Mouse (Mus musculus): Measurements from ENCODE around the gene Cped1. TPM values are rescaled to one million over a fixed set of nuclear protein-coding genes. Genes with fewer than 3 reads are reported as not detected.

The Cped1 gene
- not detected in 2 replicates for polyA plus RNA-seq (2012; ENCODE audit: insufficient read depth, insufficient read length, low replicate concordance, missing spikeins)

DNA sequence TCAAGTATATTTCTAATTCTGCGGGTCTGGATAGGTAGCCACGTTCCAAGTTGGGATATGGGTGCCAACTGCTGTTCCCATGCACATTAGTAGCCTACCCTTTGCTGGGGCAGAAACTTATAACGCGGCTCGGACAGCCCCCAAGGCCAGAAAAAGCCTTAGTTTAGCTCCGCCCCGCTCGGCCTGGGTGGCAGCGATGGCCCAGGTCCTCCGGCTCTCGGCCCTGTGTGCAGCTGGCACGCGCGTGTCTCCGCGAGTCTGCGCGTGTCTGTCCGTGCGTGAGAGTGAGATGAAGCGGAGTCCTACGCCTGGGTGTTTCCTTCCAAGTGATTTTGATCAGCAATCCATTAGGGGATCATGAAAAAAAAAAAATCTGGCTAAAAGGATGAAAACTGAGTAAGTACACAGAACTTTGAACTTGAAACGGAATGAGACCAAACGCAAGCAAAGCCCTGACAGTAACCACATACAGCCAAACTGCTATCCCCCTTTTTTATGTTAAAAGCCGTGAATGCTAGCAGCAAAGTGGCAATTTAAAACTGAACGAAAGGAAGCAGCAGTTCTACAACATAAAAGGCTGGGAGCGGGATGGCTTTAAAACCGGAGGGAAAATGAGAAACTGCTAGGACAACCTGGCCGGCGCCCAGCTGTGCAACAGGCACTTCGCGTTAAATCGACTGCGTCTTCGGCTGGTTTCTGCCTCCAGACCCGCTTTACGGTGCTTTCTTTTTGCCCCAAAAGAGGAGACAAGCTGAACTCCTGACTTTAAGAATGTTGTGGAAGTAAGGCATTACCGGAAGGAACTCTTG lies at the start of gene Cped1:
Gene Cped1, plus strand, starts transcription at position 185 of the 809 bp plus-strand sequence.
- TF ChIP-seq POLR2A (IDR thresholded peaks at IDR 0.05; ENCODE audit: insufficient read depth, low read depth, low read length) (no peak), CTCF (IDR thresholded peaks at IDR 0.05; ENCODE audit: insufficient read depth, low read depth, low read length) (no peak)
- WGBS: 1% methylated on average over 38 of the region's 38 CpGs
- Histone ChIP-seq H3K4me3 (ENCODE audit: insufficient read depth, low read depth, low read length) (peak within 1 kb of the TSS; percentile 41), H3K4me1 (ENCODE audit: control insufficient read depth, insufficient read depth, low read length) (peaks cover 6% of the 10 kb centered on the region; the same call in 1 of the 2 replicates), H3K27ac (ENCODE audit: insufficient read depth, low read depth, low read length) (no peak within 1 kb of the TSS)

DNA sequence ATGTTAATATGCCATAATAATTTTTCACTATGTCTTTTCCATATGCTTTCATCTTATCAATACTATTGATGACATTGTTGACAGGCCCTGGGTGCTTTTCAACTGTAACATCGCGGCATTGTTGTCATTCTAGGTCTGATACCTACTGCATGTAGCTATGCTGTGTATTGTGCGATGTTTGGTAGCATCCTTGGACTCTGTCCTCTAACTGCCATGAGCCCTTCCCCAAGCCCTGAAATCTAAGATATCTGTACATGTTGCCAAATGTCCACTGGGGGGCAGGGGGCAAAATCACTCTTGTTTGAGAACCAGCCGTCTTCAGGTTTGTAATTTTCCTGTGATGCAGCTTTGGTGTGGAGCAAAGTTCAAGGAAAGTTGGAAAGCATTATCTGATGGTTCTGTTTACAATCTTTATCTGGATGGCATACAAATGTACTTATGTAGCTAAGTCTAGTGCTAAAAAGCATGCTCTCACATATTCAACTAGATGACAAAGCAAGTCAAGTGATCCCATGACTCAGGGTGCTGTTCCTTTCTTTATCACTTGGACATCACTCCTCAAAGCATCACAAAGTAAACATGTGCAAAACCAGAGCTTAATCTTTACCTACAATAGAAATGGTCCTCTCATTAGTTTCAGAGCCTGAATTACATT lies 47.6 kb upstream of the Cped1 start:
- TF ChIP-seq POLR2A (IDR thresholded peaks at IDR 0.05; ENCODE audit: insufficient read depth, low read depth, low read length) (no peak), CTCF (IDR thresholded peaks at IDR 0.05; ENCODE audit: insufficient read depth, low read depth, low read length) (no peak)
- 88% methylated on average over 4 of the region's 4 CpGs for WGBS

DNA sequence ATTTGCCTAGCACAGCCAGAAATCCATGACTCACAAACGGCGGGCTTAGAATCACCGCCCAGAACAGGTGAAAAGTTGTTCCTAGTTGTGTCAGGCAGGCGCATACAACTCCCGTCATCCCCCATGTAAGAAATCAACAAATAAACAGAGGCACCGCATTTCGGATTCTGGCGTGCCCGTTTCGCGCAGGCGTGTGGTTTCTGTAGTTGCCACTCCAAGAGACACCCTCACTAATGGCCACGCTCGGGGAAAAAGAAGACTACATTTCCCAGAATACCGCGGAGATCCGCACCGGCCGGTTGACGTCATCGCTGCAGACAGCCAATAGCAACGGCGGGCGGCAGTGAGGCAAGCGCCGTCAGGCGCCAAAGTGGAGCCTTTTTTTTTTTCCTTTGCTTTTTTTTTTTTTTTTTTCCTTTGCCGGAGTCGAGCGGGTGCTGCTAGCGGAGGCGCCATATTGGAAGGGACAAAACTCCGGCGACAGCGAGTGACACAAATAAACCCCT lies 36.4 kb upstream of the Cped1 start, which contains the start of gene Ing3:
Gene Ing3, plus strand, starts transcription at position 346 of the 506 bp plus-strand sequence.
- WGBS: under 1% methylated on average over 35 of the region's 35 CpGs
- Histone ChIP-seq H3K4me3 (ENCODE audit: insufficient read depth, low read depth, low read length) (peak within 1 kb of the TSS; percentile 58), H3K4me1 (ENCODE audit: control insufficient read depth, insufficient read depth, low read length) (peaks cover 4% of the 10 kb centered on the region; the same call in 1 of the 2 replicates), H3K27ac (ENCODE audit: insufficient read depth, low read depth, low read length) (peak within 1 kb of the TSS; percentile 99)
- TF ChIP-seq CTCF (IDR thresholded peaks at IDR 0.05; ENCODE audit: insufficient read depth, low read depth, low read length) (no peak), POLR2A (IDR thresholded peaks at IDR 0.05; ENCODE audit: insufficient read depth, low read depth, low read length) (0 out of 2 replicates have a peak, but pooled peaks have one; percentile 36)

More for the DNA sequence above, 47.6 kb upstream of the Cped1 start:
- Histone ChIP-seq H3K4me1 (ENCODE audit: control insufficient read depth, insufficient read depth, low read length) (no peaks in the 10 kb centered on the region), H3K4me3 (ENCODE audit: insufficient read depth, low read depth, low read length) (no peak overlapping the region), H3K27ac (ENCODE audit: insufficient read depth, low read depth, low read length) (no peak overlapping the region)

DNA sequence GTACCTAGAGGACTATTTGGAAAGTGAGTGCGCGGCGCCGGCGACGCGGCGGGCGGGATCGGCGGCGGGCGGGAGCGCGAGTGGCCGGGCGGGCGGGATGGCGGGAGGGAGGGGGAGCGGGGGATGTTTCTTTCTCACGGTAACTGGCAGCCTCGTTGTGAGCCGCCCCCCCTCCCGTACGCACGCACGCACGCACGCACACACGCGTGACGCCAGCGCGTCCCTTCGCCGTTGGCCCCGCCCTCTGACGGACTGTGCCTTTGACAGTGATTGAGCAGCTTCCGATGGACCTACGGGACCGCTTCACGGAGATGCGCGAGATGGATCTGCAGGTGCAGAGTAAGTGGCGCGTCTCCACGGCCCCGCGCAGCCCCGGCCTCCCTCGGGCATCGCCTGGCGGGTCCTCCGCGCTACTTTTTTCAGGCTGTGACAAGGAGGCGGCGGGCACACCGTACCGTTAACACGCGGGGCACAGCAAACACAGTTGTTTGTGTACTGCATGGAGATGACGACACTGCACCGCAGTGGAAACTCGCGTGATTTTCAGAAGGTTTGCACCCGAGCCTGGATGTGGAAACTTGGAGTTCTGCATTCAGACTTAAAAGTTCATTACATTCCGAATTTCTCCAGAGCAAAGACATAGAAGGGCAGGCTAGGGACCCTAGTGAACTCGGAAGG lies 35.8 kb upstream of the Cped1 start:
- WGBS: under 1% methylated on average over 68 of the region's 68 CpGs
- Histone ChIP-seq H3K4me1 (ENCODE audit: control insufficient read depth, insufficient read depth, low read length) (peaks cover 4% of the 10 kb centered on the region; the same call in 1 of the 2 replicates), H3K4me3 (ENCODE audit: insufficient read depth, low read depth, low read length) (peak overlapping the region; percentile 58), H3K27ac (ENCODE audit: insufficient read depth, low read depth, low read length) (peak overlapping the region; percentile 99)
- no peak; the same call in 1 of the 2 replicates for TF ChIP-seq POLR2A (IDR thresholded peaks at IDR 0.05; ENCODE audit: insufficient read depth, low read depth, low read length)

DNA sequence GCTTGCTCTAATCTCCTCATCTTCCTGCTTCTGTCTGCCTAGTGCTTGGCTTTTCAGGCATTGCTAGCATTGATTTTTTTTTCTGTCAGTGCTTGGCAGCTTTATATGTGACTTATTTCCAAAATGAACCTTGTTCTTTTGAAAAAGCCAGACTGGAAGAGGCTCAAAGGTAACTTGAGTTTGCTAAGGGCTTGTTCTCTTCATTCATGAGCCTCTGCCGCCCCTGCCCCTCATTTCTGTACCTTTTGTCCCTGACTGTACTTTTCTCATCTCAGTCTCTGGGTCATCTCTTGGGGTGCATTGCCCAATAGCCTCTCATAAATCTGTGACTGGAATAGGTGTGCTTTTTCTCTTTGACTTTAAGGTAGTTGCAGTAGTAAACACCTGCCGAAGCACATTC lies 35.0 kb upstream of the Cped1 start:
- TF ChIP-seq POLR2A (IDR thresholded peaks at IDR 0.05; ENCODE audit: insufficient read depth, low read depth, low read length) (no peak), CTCF (IDR thresholded peaks at IDR 0.05; ENCODE audit: insufficient read depth, low read depth, low read length) (no peak)
- 63% methylated on average over 2 of the region's 2 CpGs for WGBS
- no peak overlapping the region for H3K27ac ChIP-seq (ENCODE audit: insufficient read depth, low read depth, low read length)
- peaks cover 4% of the 10 kb centered on the region; the same call in 1 of the 2 replicates for H3K4me1 ChIP-seq (ENCODE audit: control insufficient read depth, insufficient read depth, low read length)
- H3K4me3 ChIP-seq (ENCODE audit: insufficient read depth, low read depth, low read length): 0 out of 2 replicates have a peak overlapping the region, but pooled peaks have one; percentile 12

DNA sequence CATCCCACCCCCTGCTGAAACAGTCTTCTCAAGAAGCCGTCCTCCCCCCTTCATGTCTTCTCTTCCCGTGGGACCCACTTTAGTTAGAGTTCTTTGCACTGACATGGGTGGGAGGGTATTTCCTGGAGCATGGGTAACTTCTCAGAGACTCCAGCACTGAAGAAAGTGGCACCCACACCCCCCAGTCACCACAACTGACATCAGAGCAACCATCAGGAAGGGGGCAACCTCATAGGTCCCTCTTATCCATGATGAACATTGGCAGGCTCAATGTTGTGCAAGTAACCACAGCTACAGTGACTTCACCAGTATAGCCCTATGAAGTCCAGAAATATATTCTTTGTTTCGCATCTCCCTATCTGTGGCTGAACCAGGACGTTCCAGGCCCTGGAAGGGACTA lies 30.2 kb upstream of the Cped1 start:
- TF ChIP-seq CTCF (IDR thresholded peaks at IDR 0.05; ENCODE audit: insufficient read depth, low read depth, low read length) (no peak), POLR2A (IDR thresholded peaks at IDR 0.05; ENCODE audit: insufficient read depth, low read depth, low read length) (no peak)
- Histone ChIP-seq H3K27ac (ENCODE audit: insufficient read depth, low read depth, low read length) (no peak overlapping the region), H3K4me3 (ENCODE audit: insufficient read depth, low read depth, low read length) (no peak overlapping the region), H3K4me1 (ENCODE audit: control insufficient read depth, insufficient read depth, low read length) (peaks cover 4% of the 10 kb centered on the region; the same call in 1 of the 2 replicates)
- 83% methylated on average over 4 of the region's 4 CpGs for WGBS

DNA sequence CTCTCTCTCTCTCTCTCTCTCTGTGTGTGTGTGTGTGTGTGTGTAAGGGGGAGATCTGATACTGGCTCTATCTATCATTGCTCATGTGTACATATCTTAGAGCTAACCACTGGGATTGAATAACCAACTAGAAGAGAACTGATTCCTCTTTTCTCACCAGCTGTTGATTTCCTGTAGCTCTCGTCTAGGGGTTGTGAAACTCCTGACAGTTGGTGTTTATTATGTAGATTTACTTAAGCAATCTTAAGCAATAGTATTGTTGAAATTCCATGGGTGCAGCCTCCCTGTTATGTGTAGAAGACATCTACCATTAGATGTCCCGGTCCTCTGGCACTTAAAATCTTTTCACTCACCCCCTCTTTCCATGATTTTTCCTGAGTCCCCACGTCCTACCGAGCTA lies 26.8 kb upstream of the Cped1 start:
- TF ChIP-seq CTCF (IDR thresholded peaks at IDR 0.05; ENCODE audit: insufficient read depth, low read depth, low read length) (no peak), POLR2A (IDR thresholded peaks at IDR 0.05; ENCODE audit: insufficient read depth, low read depth, low read length) (no peak)
- Histone ChIP-seq H3K27ac (ENCODE audit: insufficient read depth, low read depth, low read length) (no peak overlapping the region), H3K4me1 (ENCODE audit: control insufficient read depth, insufficient read depth, low read length) (no peaks in the 10 kb centered on the region), H3K4me3 (ENCODE audit: insufficient read depth, low read depth, low read length) (no peak overlapping the region)
- WGBS: 75% methylated on average over 4 of the region's 4 CpGs

DNA sequence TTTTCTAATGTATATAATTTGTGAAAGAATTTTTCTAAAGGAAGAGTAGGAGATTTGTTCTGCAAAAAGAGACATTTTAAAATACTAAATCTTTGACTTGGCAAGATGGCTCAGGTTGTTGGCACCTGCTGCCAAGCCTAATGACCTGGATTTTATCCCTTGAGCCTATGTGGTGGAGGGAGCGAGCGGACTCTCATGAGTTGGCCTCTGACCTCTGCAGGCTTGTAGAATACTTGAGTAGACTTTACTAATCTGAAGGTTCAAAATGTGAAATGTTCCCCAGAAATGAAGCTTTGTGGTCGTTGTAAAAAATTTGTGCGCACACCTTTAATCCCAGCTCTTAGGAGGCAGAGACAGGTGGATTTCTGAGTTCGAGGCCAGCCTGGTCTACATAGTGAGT lies 25.8 kb upstream of the Cped1 start:
- no peaks in the 10 kb centered on the region for H3K4me1 ChIP-seq (ENCODE audit: control insufficient read depth, insufficient read depth, low read length)
- H3K4me3 ChIP-seq (ENCODE audit: insufficient read depth, low read depth, low read length): no peak overlapping the region
- 98% methylated on average over 5 of the region's 5 CpGs for WGBS
- no peak overlapping the region for H3K27ac ChIP-seq (ENCODE audit: insufficient read depth, low read depth, low read length)
- TF ChIP-seq POLR2A (IDR thresholded peaks at IDR 0.05; ENCODE audit: insufficient read depth, low read depth, low read length) (no peak), CTCF (IDR thresholded peaks at IDR 0.05; ENCODE audit: insufficient read depth, low read depth, low read length) (no peak)

All from olfactory bulb, adult 2 months (tissue).